Comparison of ENCODE assay signal across 28 mouse cellular contexts in the genomic region with DNA sequence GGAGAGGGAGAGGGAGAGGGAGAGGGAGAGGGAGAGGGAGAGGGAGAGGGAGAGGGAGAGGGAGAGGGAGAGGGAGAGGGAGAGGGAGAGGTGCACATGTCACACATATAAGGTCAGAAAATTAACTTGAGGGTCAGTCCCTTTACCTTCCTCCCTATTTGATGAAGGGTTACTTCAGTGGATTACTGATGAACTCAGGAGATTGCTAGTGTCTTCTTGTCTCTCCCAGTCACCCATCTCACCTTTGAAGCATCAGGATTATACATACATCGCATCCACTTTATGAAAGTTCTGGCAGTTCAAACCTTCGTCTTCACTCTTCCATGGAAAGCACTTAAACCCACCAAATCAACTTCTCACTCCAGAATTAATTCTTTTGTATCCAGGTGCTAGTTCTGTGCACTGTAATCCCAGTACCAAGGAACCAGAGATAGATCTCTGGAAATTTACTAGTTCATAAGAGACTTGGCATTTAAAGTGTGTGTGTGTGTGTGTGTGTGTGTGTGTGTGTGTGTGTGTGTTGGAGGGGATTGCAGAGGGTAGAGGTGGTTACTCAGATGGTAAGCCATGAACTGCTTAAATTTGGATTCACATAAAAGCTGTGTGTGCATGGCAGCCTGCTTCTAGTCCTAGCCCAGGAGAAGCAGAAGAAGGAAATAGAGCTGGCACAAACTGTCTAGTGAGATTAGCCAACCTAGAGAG. TPM values are rescaled to one million over a fixed set of nuclear protein-coding genes. Genes with fewer than 3 reads are reported as not detected.
"Had no signal": no experiment of that assay in that cellular context is flagged by ENCODE, and none has a peak within 500 bp of the region (broad histone marks: within the 10 kb centered on the region; RNA-seq: fewer than 3 reads in every experiment).

No protein-coding gene starts in this region.

- H3K27me3 ChIP-seq: embryonic facial prominence, embryonic 12.5 days; embryonic facial prominence, embryonic 13.5 days; embryonic facial prominence, embryonic 15.5 days; forebrain, embryonic 12.5 days; forebrain, embryonic 13.5 days; forebrain, embryonic 15.5 days had no signal

- ATAC-seq: forebrain, embryonic 14.5 days; forebrain, embryonic 15.5 days had no signal

- H3K4me2 ChIP-seq: embryonic facial prominence, embryonic 12.5 days; embryonic facial prominence, embryonic 13.5 days; embryonic facial prominence, embryonic 15.5 days; forebrain, embryonic 12.5 days; forebrain, embryonic 13.5 days; forebrain, embryonic 15.5 days had no signal

- H3K4me1 ChIP-seq: embryonic facial prominence, embryonic 12.5 days; embryonic facial prominence, embryonic 13.5 days; embryonic facial prominence, embryonic 15.5 days; forebrain, embryonic 10.5 days; forebrain, embryonic 12.5 days; forebrain, embryonic 13.5 days; forebrain, embryonic 15.5 days; heart, embryonic 10.5 days had no signal

- H3K9ac ChIP-seq: embryonic facial prominence, embryonic 12.5 days; embryonic facial prominence, embryonic 13.5 days; embryonic facial prominence, embryonic 15.5 days; forebrain, embryonic 12.5 days; forebrain, embryonic 13.5 days; forebrain, embryonic 15.5 days had no signal

- DNase-seq: cerebellum, adult 9-10 months; cerebellum, adult 9-11 months; cerebellum, postnatal 10 days; cerebellum, postnatal 14 days; cerebellum, postnatal 25 days; cerebellum, postnatal 36 days; embryo, embryonic 11 days; gastrocnemius, adult 2 months; gastrocnemius, postnatal 10 days; gastrocnemius, postnatal 14 days; gastrocnemius, postnatal 25 days; gastrocnemius, postnatal 36 days; heart, adult 11 months; heart, adult 18-20 months; heart, adult 2 months had no signal

- H3K9me3 ChIP-seq: embryonic facial prominence, embryonic 10.5 days; embryonic facial prominence, embryonic 12.5 days; embryonic facial prominence, embryonic 13.5 days; embryonic facial prominence, embryonic 15.5 days; forebrain, embryonic 10.5 days; forebrain, embryonic 12.5 days; forebrain, embryonic 13.5 days; forebrain, embryonic 15.5 days; heart, embryonic 10.5 days had no signal

- H3K4me3 ChIP-seq: embryonic facial prominence, embryonic 10.5 days; embryonic facial prominence, embryonic 12.5 days; embryonic facial prominence, embryonic 13.5 days; embryonic facial prominence, embryonic 15.5 days; erythroblast, embryonic 14.5 days; forebrain, embryonic 10.5 days; forebrain, embryonic 12.5 days; forebrain, embryonic 13.5 days; forebrain, embryonic 15.5 days; gastrocnemius, adult 2 months; heart, adult 2 months; heart, embryonic 10.5 days had no signal

- H3K27ac ChIP-seq: embryonic facial prominence, embryonic 10.5 days; embryonic facial prominence, embryonic 12.5 days; embryonic facial prominence, embryonic 13.5 days; embryonic facial prominence, embryonic 15.5 days; forebrain, embryonic 10.5 days; forebrain, embryonic 12.5 days; forebrain, embryonic 13.5 days; forebrain, embryonic 15.5 days; gastrocnemius, adult 2 months; heart, adult 2 months; heart, embryonic 10.5 days had no signal

- H3K36me3 ChIP-seq: embryonic facial prominence, embryonic 10.5 days; embryonic facial prominence, embryonic 12.5 days; embryonic facial prominence, embryonic 13.5 days; embryonic facial prominence, embryonic 15.5 days; forebrain, embryonic 10.5 days; forebrain, embryonic 12.5 days; forebrain, embryonic 15.5 days; heart, embryonic 10.5 days had no signal

RNA-seq across cellular contexts. Expression of a gene that starts 19.5 kb away (rescaled TPM):
- total RNA-seq: common myeloid progenitor, adult 5-6 weeks; granulocyte monocyte progenitor cell, adult 5-6 weeks had no signal
- polyA plus RNA-seq: erythroblast, embryonic 14.5 days had no signal
